Mouse (Mus musculus): ENCODE measurements around the gene Lmbr1. TPM values are rescaled to one million over a fixed set of nuclear protein-coding genes. Genes with fewer than 3 reads are reported as not detected.
A peak's percentile ranks its signal among the peaks of the same experiment; 100 is the strongest.
"Not testable (repeated sequence)": the region's sequence is repeated elsewhere in the genome, so short reads cannot be mapped to it uniquely, and the experiment has no call there.

The Lmbr1 gene
- 10 to 100 TPM; 27.1 to 31.8 TPM for total RNA-seq (2021)

GRCm38 (mm10) chr5:29378298-29379036 is at the start of gene Lmbr1:
TSS of gene Lmbr1 (minus strand) at chr5:29378390.
- peak; percentile 91 to 92 for DNase-seq

- not testable (repeated sequence) for DNase-seq
Measured at GRCm38 (mm10) chr5:29423330-29423729, 45.1 kb upstream of the Lmbr1 start.

- no peak for DNase-seq
Measured at GRCm38 (mm10) chr5:29413041-29413440, 34.9 kb upstream of the Lmbr1 start.

GRCm38 (mm10) chr5:29410854-29411253 is 32.7 kb upstream of the Lmbr1 start:
- DNase-seq = no peak

GRCm38 (mm10) chr5:29398427-29398826 is 20.2 kb upstream of the Lmbr1 start:
- DNase-seq = no peak

GRCm38 (mm10) chr5:29388944-29389765 is 11.0 kb upstream of the Lmbr1 start:
- peak; percentile 46 to 69 for DNase-seq

GRCm38 (mm10) chr5:29388181-29388943 is 10.2 kb upstream of the Lmbr1 start:
- no peak for DNase-seq

- no peak for DNase-seq
Measured at GRCm38 (mm10) chr5:29387591-29387990, 9.4 kb upstream of the Lmbr1 start.

GRCm38 (mm10) chr5:29382776-29383175 is 4.6 kb upstream of the Lmbr1 start:
- no peak for DNase-seq

- DNase-seq = no peak
Measured at GRCm38 (mm10) chr5:29380091-29380490, 1.9 kb upstream of the Lmbr1 start.

- no peak for DNase-seq
Measured at GRCm38 (mm10) chr5:29377590-29378297, 446 bp downstream of the Lmbr1 start.

- DNase-seq = no peak
Measured at GRCm38 (mm10) chr5:29363511-29363910, 14.7 kb downstream of the Lmbr1 start.

- no peak for DNase-seq
Measured at GRCm38 (mm10) chr5:29335836-29336235, 42.4 kb downstream of the Lmbr1 start.

- DNase-seq = no peak
Measured at GRCm38 (mm10) chr5:29322503-29322902, 55.7 kb downstream of the Lmbr1 start.

GRCm38 (mm10) chr5:29309191-29309590 is 69.0 kb downstream of the Lmbr1 start:
- DNase-seq = no peak

GRCm38 (mm10) chr5:29293194-29293593 is 85.0 kb downstream of the Lmbr1 start:
- DNase-seq = peak; percentile 44 to 51

GRCm38 (mm10) chr5:29290110-29290509 is 88.1 kb downstream of the Lmbr1 start:
- no peak for DNase-seq

- DNase-seq = no peak
Measured at GRCm38 (mm10) chr5:29289703-29290102, 88.5 kb downstream of the Lmbr1 start.

- no peak for DNase-seq
Measured at GRCm38 (mm10) chr5:29281081-29281480, 97.1 kb downstream of the Lmbr1 start.

- no peak for DNase-seq
Measured at GRCm38 (mm10) chr5:29274746-29275145, 103.4 kb downstream of the Lmbr1 start.

GRCm38 (mm10) chr5:29273426-29273825 is 104.8 kb downstream of the Lmbr1 start:
- no peak for DNase-seq

GRCm38 (mm10) chr5:29270879-29271278 is 107.3 kb downstream of the Lmbr1 start:
- no peak for DNase-seq

Measured in layer of hippocampus, postnatal 36 days (tissue).